Mouse (Mus musculus): ENCODE measurements around the gene Ghrl.

DNA sequence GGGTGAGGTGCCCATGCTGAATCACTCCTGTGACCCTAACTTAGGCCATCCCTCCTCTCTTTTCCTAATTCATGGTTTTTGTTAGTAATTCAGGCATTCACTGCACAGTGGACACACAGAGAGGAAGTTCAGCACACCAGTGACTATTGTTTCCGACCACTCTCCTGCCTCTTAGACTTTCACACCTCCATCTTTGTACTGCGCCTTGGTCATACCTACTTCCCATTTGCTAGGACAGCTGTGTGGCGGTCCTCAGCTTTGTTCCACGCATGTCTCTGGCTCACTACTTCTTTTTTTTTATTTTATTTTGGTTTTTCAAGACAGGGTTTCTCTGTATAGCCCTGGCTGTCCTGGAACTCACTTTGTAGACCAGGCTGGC lies 28.6 kb downstream of the Ghrl start:
- no peak for TF ChIP-seq CTCF (IDR thresholded peaks at IDR 0.05; ENCODE audit: low read depth, low read length)
- TF ChIP-seq POLR2A (IDR thresholded peaks at IDR 0.05; ENCODE audit: borderline replicate concordance, low read depth, low read length): no peak

Measured in bone marrow macrophage, adult 2 months (primary cell).